Comparison of ENCODE assay signal across 7 mouse cellular contexts in the genomic region with DNA sequence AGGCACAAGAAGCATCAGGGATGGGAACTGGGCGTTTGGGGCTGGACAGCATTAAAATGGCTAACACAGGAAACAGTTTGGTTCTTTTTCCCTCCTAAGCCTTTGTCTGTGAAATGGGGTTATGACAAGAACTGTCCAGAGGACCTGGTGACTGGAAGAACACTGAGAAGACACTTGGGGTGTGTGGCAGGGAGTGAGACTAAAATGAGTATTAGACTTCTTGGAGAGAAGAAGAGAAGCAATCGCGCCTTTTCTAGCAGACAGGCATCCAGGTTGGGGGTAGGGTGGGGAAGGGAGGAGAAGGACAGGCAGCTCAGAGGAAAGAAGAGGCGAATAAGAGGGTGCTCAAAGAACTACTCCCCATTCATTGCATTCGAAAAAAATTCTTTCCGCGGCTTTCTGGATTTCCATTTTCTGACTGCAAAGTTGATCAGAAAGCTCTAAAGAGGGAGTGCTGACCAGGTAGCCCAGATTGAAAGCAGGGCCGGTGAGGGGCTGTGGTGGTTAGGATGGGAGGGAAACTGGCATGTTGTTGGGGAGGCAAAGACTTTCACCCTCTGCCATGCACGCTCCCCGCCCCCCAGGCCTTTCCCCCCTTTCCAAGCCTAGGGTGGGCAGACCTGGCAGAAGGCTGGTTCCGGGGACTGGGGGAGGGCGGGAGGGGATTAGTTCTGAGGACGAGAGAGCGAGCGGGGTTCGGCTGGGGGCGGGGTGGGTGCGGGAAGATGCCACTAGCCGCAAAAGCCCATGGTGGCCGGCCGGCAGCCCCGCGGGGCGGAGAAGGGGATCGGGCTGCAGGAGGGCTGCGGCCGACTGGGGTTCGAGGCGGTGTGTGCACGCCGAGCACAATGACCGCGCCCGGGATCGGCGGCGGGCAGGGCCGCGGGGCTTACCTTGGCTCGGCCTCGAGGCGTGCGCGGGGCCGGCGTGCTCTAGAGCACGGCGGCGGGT. TPM values are rescaled to one million over a fixed set of nuclear protein-coding genes. Genes with fewer than 3 reads are reported as not detected.
DNase-seq lines count a peak whose midpoint lies in the region; ATAC-seq and TF ChIP-seq lines count a peak whose summit lies in the region.

No protein-coding gene starts in this region.

- peak overlapping the region; percentile 96 for H3K4me3 ChIP-seq in G1E (ENCODE audit: low read depth, low read length)
- H3K4me3 ChIP-seq in embryonic facial prominence, embryonic 14.5 days (ENCODE audit: low read depth, low read length): peak overlapping the region; percentile 97
- H3K4me3 ChIP-seq in megakaryocyte, embryonic 14.5 days (replicated peaks): peak overlapping the region; percentile 99
- H3K4me3 ChIP-seq in spleen, adult 2 months (ENCODE audit: extremely low read depth, insufficient read depth, insufficient read length): peak overlapping the region; percentile 91

- no peaks in the 10 kb centered on the region for H3K27me3 ChIP-seq in G1E (ENCODE audit: insufficient read depth, low read length)
- no peaks in the 10 kb centered on the region for H3K27me3 ChIP-seq in embryonic facial prominence, embryonic 14.5 days (replicated peaks; ENCODE audit: control insufficient read depth, insufficient read depth, low read length)
- H3K27me3 ChIP-seq in megakaryocyte, embryonic 14.5 days (replicated peaks): no peaks in the 10 kb centered on the region
- H3K27me3 ChIP-seq in spleen, adult 2 months (ENCODE audit: control insufficient read depth, insufficient read depth, low read length): no peaks in the 10 kb centered on the region

- TF ChIP-seq POLR2A in spleen, adult 2 months (IDR thresholded peaks at IDR 0.05; ENCODE audit: low read depth, low read length): no peak

- no peak for TF ChIP-seq CTCF in G1E (IDR thresholded peaks at IDR 0.05; ENCODE audit: low read depth, low read length)
- no peak for TF ChIP-seq CTCF in spleen, adult 2 months (IDR thresholded peaks at IDR 0.05; ENCODE audit: extremely low read depth, insufficient read depth, insufficient read length, insufficient replicate concordance)

- no peaks in the 10 kb centered on the region for H3K9me3 ChIP-seq in G1E (replicated peaks)
- peaks cover 4% of the 10 kb centered on the region; the same call in 1 of the 2 replicates for H3K9me3 ChIP-seq in embryonic facial prominence, embryonic 14.5 days (ENCODE audit: control insufficient read depth, low read length)
- H3K9me3 ChIP-seq in megakaryocyte, embryonic 14.5 days: no peaks in the 10 kb centered on the region

- 0% methylated on average over 31 of the region's 49 CpGs for WGBS in embryonic facial prominence, embryonic 14.5 days
- WGBS in spleen, adult 2 months: under 1% methylated on average over 49 of the region's 49 CpGs

- DNase-seq in G1E (ENCODE audit: low spot score): peak; percentile 9
- DNase-seq in adrenal gland, postnatal 10 days: peak; percentile 46
- DNase-seq in embryonic facial prominence, embryonic 14.5 days (ENCODE audit: low spot score): peak; percentile 23
- DNase-seq in heart, postnatal 4 days: peak; percentile 35
- DNase-seq in layer of hippocampus, postnatal 10 days (ENCODE audit: low spot score in 2 of 2): peak; percentile 49 to 54
- peak in 1 of 2 experiments; percentile 11 for DNase-seq in spleen, adult 2 months (ENCODE audit: low read depth in 1 of 2, low spot score in 2 of 2)

- peak overlapping the region; percentile 99 for H3K27ac ChIP-seq in embryonic facial prominence, embryonic 14.5 days (replicated peaks; ENCODE audit: low read depth, low read length)
- H3K27ac ChIP-seq in spleen, adult 2 months (ENCODE audit: insufficient read depth, low read length): peak overlapping the region; percentile 98

- H3K9ac ChIP-seq in embryonic facial prominence, embryonic 14.5 days (ENCODE audit: low read depth, low read length): peak overlapping the region; percentile 100

- H3K36me3 ChIP-seq in G1E (replicated peaks): peaks cover 81% of the 10 kb centered on the region
- H3K36me3 ChIP-seq in embryonic facial prominence, embryonic 14.5 days (ENCODE audit: control insufficient read depth, insufficient read depth, low read length): peaks cover 44% of the 10 kb centered on the region
- H3K36me3 ChIP-seq in megakaryocyte, embryonic 14.5 days (replicated peaks; ENCODE audit: low read length): peaks cover 68% of the 10 kb centered on the region
- peaks cover 5% of the 10 kb centered on the region; the same call in 1 of the 2 replicates for H3K36me3 ChIP-seq in spleen, adult 2 months (ENCODE audit: control insufficient read depth, insufficient read depth, low read length)

- peak overlapping the region; percentile 59 for H3K4me2 ChIP-seq in embryonic facial prominence, embryonic 14.5 days (ENCODE audit: low read depth, low read length)

- H3K4me1 ChIP-seq in G1E (ENCODE audit: insufficient read depth, low read depth, low read length): peaks cover 40% of the 10 kb centered on the region
- H3K4me1 ChIP-seq in embryonic facial prominence, embryonic 14.5 days (ENCODE audit: control insufficient read depth, insufficient read depth, low read length): peaks cover 16% of the 10 kb centered on the region
- H3K4me1 ChIP-seq in megakaryocyte, embryonic 14.5 days: peaks cover 64% of the 10 kb centered on the region
- peaks cover 17% of the 10 kb centered on the region for H3K4me1 ChIP-seq in spleen, adult 2 months (ENCODE audit: control insufficient read depth, insufficient read depth, insufficient read length)

- no peak for ATAC-seq in G1E (ENCODE audit: extremely low read depth, insufficient number of reproducible peaks, low FRiP score, poor library complexity, severe bottlenecking)
- peak; percentile 8; the same call in 1 of the 2 replicates for ATAC-seq in embryonic facial prominence, embryonic 14.5 days (ENCODE audit: low read depth)

RNA-seq across cellular contexts. Expression of a gene that starts 1.0 kb away (rescaled TPM):
- total RNA-seq in G1E (2014; fragmentation: Nextera tagmentation) (76.2 and 90.8 TPM in 2 replicates), G1E (2017) (1.1 and 1.5 TPM in 2 replicates)
- polyA plus RNA-seq in G1E (2012): 45.6 and 49.8 TPM in 2 replicates
- 10 to 100 TPM; 47.6 to 66.2 TPM for total RNA-seq in adrenal gland, postnatal 10 days (2021)
- 2.5 and 3.3 TPM in 2 replicates for polyA plus RNA-seq in embryonic facial prominence, embryonic 14.5 days (2014; fragmentation: Nextera tagmentation; extraction: Ambion mirVana)
- 10 to 100 TPM; 69.1 to 70.2 TPM for total RNA-seq in heart, postnatal 4 days (2021)
- total RNA-seq in layer of hippocampus, postnatal 10 days (2021): 100 to 1,000 TPM; 113 to 115 TPM
- polyA plus RNA-seq in megakaryocyte, embryonic 14.5 days (2012; ENCODE audit: insufficient read depth, low replicate concordance): 9.5 and 14.3 TPM in 2 replicates
- 15.7 and 15.8 TPM in 2 replicates for polyA plus RNA-seq in spleen, adult 2 months (2012; rRNA removed)

RNA-seq across cellular contexts. Expression of a gene that starts 24.2 kb away (rescaled TPM):
- 45.3 and 45.8 TPM in 2 replicates for total RNA-seq in G1E (2014; fragmentation: Nextera tagmentation)
- 41.0 and 41.8 TPM in 2 replicates for total RNA-seq in G1E (2017)
- polyA plus RNA-seq in G1E (2012): 0.01 TPM in 1 of 2 replicates, not detected in the other
- total RNA-seq in adrenal gland, postnatal 10 days (2021): 10 to 100 TPM; 21.9 to 24.6 TPM
- polyA plus RNA-seq in embryonic facial prominence, embryonic 14.5 days (2014; fragmentation: Nextera tagmentation; extraction: Ambion mirVana): 21.5 and 22.0 TPM in 2 replicates
- total RNA-seq in heart, postnatal 4 days (2021): 10 to 100 TPM; 23.0 to 32.3 TPM
- 10 to 100 TPM; 28.0 to 28.3 TPM for total RNA-seq in layer of hippocampus, postnatal 10 days (2021)
- not detected in 2 replicates for polyA plus RNA-seq in megakaryocyte, embryonic 14.5 days (2012; ENCODE audit: insufficient read depth, low replicate concordance)
- 1.1 TPM in 1 of 2 replicates, not detected in the other for polyA plus RNA-seq in spleen, adult 2 months (2012; rRNA removed)

RNA-seq across cellular contexts. Expression of a gene that starts 24.4 kb away (rescaled TPM):
- 56.8 and 88.5 TPM in 2 replicates for total RNA-seq in G1E (2014; fragmentation: Nextera tagmentation)
- total RNA-seq in G1E (2017): 54.3 and 60.8 TPM in 2 replicates
- 49.5 and 66.0 TPM in 2 replicates for polyA plus RNA-seq in G1E (2012)
- total RNA-seq in adrenal gland, postnatal 10 days (2021): 100 to 1,000 TPM; 102 to 112 TPM
- polyA plus RNA-seq in embryonic facial prominence, embryonic 14.5 days (2014; fragmentation: Nextera tagmentation; extraction: Ambion mirVana): 84.6 and 86.6 TPM in 2 replicates
- 10 to 100 TPM; 50.8 to 60.8 TPM for total RNA-seq in heart, postnatal 4 days (2021)
- total RNA-seq in layer of hippocampus, postnatal 10 days (2021): 10 to 100 TPM; 46.0 to 57.8 TPM
- 34.7 and 155 TPM in 2 replicates for polyA plus RNA-seq in megakaryocyte, embryonic 14.5 days (2012; ENCODE audit: insufficient read depth, low replicate concordance)
- polyA plus RNA-seq in spleen, adult 2 months (2012; rRNA removed): 14.6 and 19.6 TPM in 2 replicates

RNA-seq across cellular contexts. Expression of a gene that starts 24.5 kb away (rescaled TPM):
- total RNA-seq in G1E (2014; fragmentation: Nextera tagmentation) (4.9 and 10.5 TPM in 2 replicates), G1E (2017) (5.7 and 9.0 TPM in 2 replicates)
- 14.9 and 20.8 TPM in 2 replicates for polyA plus RNA-seq in G1E (2012)
- 10 to 100 TPM; 10.1 to 15.2 TPM for total RNA-seq in adrenal gland, postnatal 10 days (2021)
- polyA plus RNA-seq in embryonic facial prominence, embryonic 14.5 days (2014; fragmentation: Nextera tagmentation; extraction: Ambion mirVana): 8.8 and 8.9 TPM in 2 replicates
- 1 to 10 TPM; 6.7 to 8.1 TPM for total RNA-seq in heart, postnatal 4 days (2021)
- 10 to 100 TPM; 16.1 to 17.4 TPM for total RNA-seq in layer of hippocampus, postnatal 10 days (2021)
- polyA plus RNA-seq in megakaryocyte, embryonic 14.5 days (2012; ENCODE audit: insufficient read depth, low replicate concordance): 10.5 and 36.4 TPM in 2 replicates
- polyA plus RNA-seq in spleen, adult 2 months (2012; rRNA removed): 17.0 and 36.5 TPM in 2 replicates
